ENCODE assay signal across 20 mouse cellular contexts in the genomic region with DNA sequence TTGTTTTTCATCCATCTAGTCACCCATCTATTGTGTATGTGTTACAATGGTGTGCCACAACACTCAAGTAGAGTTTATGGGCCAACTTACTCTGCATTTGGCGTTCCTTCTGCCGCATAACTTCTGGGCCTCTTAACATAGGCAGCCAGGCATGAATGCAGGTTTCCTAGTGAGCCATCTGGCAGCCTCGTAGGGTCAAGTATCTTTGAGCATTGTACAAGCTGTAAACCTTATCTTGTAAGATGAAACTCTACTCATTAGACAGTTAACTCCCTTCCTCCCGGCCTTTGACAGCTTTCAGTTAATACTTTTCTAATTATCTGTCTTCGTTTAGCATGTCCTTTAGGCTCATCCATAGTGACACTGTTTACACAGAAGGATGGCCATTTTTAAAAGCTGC.
DNase-seq lines count a peak whose midpoint lies in the region; ATAC-seq and TF ChIP-seq lines count a peak whose summit lies in the region.
"Had no signal": no experiment of that assay in that cellular context is flagged by ENCODE, and none has a peak within 500 bp of the region (broad histone marks: within the 10 kb centered on the region; RNA-seq: fewer than 3 reads in every experiment).

No protein-coding gene starts in this region.

- no peak overlapping the region for H3K4me2 ChIP-seq in heart, embryonic 15.5 days
- H3K4me2 ChIP-seq: intestine, embryonic 15.5 days; liver, embryonic 15.5 days had no signal

- H3K27ac ChIP-seq in heart, embryonic 15.5 days = peak overlapping the region; percentile 20; the same call in 1 of the 2 replicates
- H3K27ac ChIP-seq in ES-E14 (ENCODE audit: insufficient read depth, low read depth, low read length, poor library complexity, severe bottlenecking) = no peak overlapping the region
- H3K27ac ChIP-seq: heart, embryonic 10.5 days; hindbrain, embryonic 10.5 days; intestine, embryonic 15.5 days; liver, embryonic 15.5 days; midbrain, embryonic 10.5 days; stomach, postnatal 0 days had no signal

- 34% methylated on average over 5 of the region's 5 CpGs for WGBS in heart, embryonic 15.5 days

- ATAC-seq in heart, embryonic 15.5 days (replicated peaks; ENCODE audit: insufficient number of reproducible peaks, insufficient read depth, low FRiP score, low read depth) = no peak
- ATAC-seq in erythroid progenitor cell, adult 5-6 weeks (replicated peaks; ENCODE audit: low FRiP score, poor library complexity, severe bottlenecking) = no peak
- no peak for ATAC-seq in granulocyte monocyte progenitor cell, adult 5-6 weeks (replicated peaks; ENCODE audit: poor library complexity, severe bottlenecking)
- ATAC-seq: intestine, embryonic 15.5 days had no signal

- in situ Hi-C loops in ES-E14 (cut with MboI; ENCODE audit: low sequenced_read_pairs in 2 of 2, unreplicated experiment in 2 of 2) = no loop called here

- no peaks in the 10 kb centered on the region for H3K27me3 ChIP-seq in heart, embryonic 15.5 days
- H3K27me3 ChIP-seq: intestine, embryonic 15.5 days; liver, embryonic 15.5 days had no signal

- H3K4me3 ChIP-seq in heart, embryonic 15.5 days = no peak overlapping the region
- H3K4me3 ChIP-seq in ES-E14 (ENCODE audit: insufficient read depth in 1 of 2, low read depth in 1 of 2, low read length in 2 of 2, poor library complexity in 1 of 2, severe bottlenecking in 1 of 2) = no peak overlapping the region
- H3K4me3 ChIP-seq: erythroblast, embryonic 14.5 days; heart, embryonic 10.5 days; hindbrain, embryonic 10.5 days; intestine, embryonic 15.5 days; liver, embryonic 15.5 days; midbrain, embryonic 10.5 days; myocyte had no signal

- H3K9ac ChIP-seq in heart, embryonic 15.5 days = no peak overlapping the region
- 0 out of 2 replicates have a peak overlapping the region, but pooled peaks have one; percentile 21 for H3K9ac ChIP-seq in ES-E14 (ENCODE audit: insufficient read depth, low read depth, low read length, poor library complexity, severe bottlenecking)
- H3K9ac ChIP-seq: intestine, embryonic 15.5 days; liver, embryonic 15.5 days had no signal

- DNase-seq in heart, postnatal 4 days = no peak
- no peak for DNase-seq in ES-E14 (ENCODE audit: low read depth, low spot score)
- DNase-seq in cerebellum, adult 11-12 months = peak; percentile 50
- DNase-seq in cerebellum, postnatal 36 days = peak; percentile 42 to 58
- DNase-seq: adrenal gland, adult 2 months; gastrocnemius, postnatal 10 days; kidney, postnatal 25 days; lung, postnatal 14 days; thymus, postnatal 36 days had no signal

- H3K9me3 ChIP-seq in heart, embryonic 15.5 days (replicated peaks) = no peaks in the 10 kb centered on the region
- no peaks in the 10 kb centered on the region for H3K9me3 ChIP-seq in ES-E14 (ENCODE audit: control insufficient read depth, insufficient read depth, low read depth, low read length)
- H3K9me3 ChIP-seq: heart, embryonic 10.5 days; hindbrain, embryonic 10.5 days; intestine, embryonic 15.5 days; liver, embryonic 15.5 days; midbrain, embryonic 10.5 days had no signal

- peaks cover 36% of the 10 kb centered on the region for H3K36me3 ChIP-seq in heart, embryonic 15.5 days
- peaks cover 39% of the 10 kb centered on the region for H3K36me3 ChIP-seq in ES-E14 (ENCODE audit: control insufficient read depth, insufficient read depth, low read length, poor library complexity, severe bottlenecking)

- H3K4me1 ChIP-seq in heart, embryonic 15.5 days (replicated peaks) = peaks cover 25% of the 10 kb centered on the region
- H3K4me1 ChIP-seq in ES-E14 (ENCODE audit: control insufficient read depth in 2 of 2, insufficient read depth in 2 of 2, low read length in 2 of 2, poor library complexity in 1 of 2) = peaks cover 0 to 3% of the 10 kb centered on the region in 2 experiments; a peak in 1 of 4 replicates
- H3K4me1 ChIP-seq: hindbrain, embryonic 10.5 days; intestine, embryonic 15.5 days; liver, embryonic 15.5 days; midbrain, embryonic 10.5 days had no signal

TF ChIP-seq in ES-E14, 5 proteins besides CTCF, POLR2A, EP300 and RAD21:
- TF ChIP-seq MAFK (IDR thresholded peaks at IDR 0.05; ENCODE audit: insufficient read depth, low read depth, low read length) (no peak), ZC3H11A (IDR thresholded peaks at IDR 0.05; ENCODE audit: borderline replicate concordance, low read depth, low read length) (no peak), ZNF384 (IDR thresholded peaks at IDR 0.05; ENCODE audit: low read depth, low read length) (no peak), CHD2 (IDR thresholded peaks at IDR 0.05; ENCODE audit: low read depth, low read length) (no peak), HCFC1 (IDR thresholded peaks at IDR 0.05; ENCODE audit: borderline replicate concordance, insufficient read depth, low read length) (no peak)

Comparison
In these comparisons a context has a peak if more than half of its experiments do, and no peak if none do; other contexts are left out.
1. DNase-seq: peak in cerebellum, adult 11-12 months (single experiment) and cerebellum, postnatal 36 days (2 of 2); none in heart, postnatal 4 days (single experiment) and ES-E14 (single experiment).